In genomic region chr10:5289575-5289909, GRCm38 (mm10) we compare ENCODE assay signal across 8 mouse cellular contexts.
DNase-seq lines count a peak whose midpoint lies in the region; ATAC-seq and TF ChIP-seq lines count a peak whose summit lies in the region.

No protein-coding gene starts in this region.

- H3K4me2 ChIP-seq in forebrain, embryonic 15.5 days (replicated peaks) = no peak overlapping the region
- no peak overlapping the region for H3K4me2 ChIP-seq in forebrain, embryonic 14.5 days (ENCODE audit: low read length)
- H3K4me2 ChIP-seq in kidney, embryonic 16.5 days (replicated peaks; ENCODE audit: low read depth, low read length) = peak overlapping the region; percentile 44
- H3K4me2 ChIP-seq in embryonic facial prominence, embryonic 12.5 days (replicated peaks) = peak overlapping the region; percentile 43
- peak overlapping the region; percentile 42; the same call in 1 of the 2 replicates for H3K4me2 ChIP-seq in limb, embryonic 14.5 days (replicated peaks; ENCODE audit: low read depth, low read length, severe bottlenecking)
- no peak overlapping the region for H3K4me2 ChIP-seq in midbrain, embryonic 15.5 days

- ATAC-seq in forebrain, embryonic 15.5 days (replicated peaks) = peak; percentile 32; the same call in 1 of the 2 replicates
- no peak for ATAC-seq in forebrain, embryonic 14.5 days
- ATAC-seq in kidney, embryonic 16.5 days (ENCODE audit: low FRiP score, low TSS enrichment) = peak; percentile 62
- ATAC-seq in embryonic facial prominence, embryonic 12.5 days (ENCODE audit: insufficient number of reproducible peaks, insufficient read depth, low FRiP score, low TSS enrichment) = no peak
- ATAC-seq in limb, embryonic 14.5 days (ENCODE audit: low FRiP score, low read depth) = no peak
- ATAC-seq in midbrain, embryonic 15.5 days (replicated peaks) = no peak; the same call in 1 of the 2 replicates

- no peak overlapping the region for H3K27ac ChIP-seq in forebrain, embryonic 15.5 days (replicated peaks)
- H3K27ac ChIP-seq in forebrain, embryonic 14.5 days (ENCODE audit: low read depth, low read length) = no peak overlapping the region
- peak overlapping the region; percentile 72 for H3K27ac ChIP-seq in kidney, embryonic 16.5 days (ENCODE audit: low read length)
- H3K27ac ChIP-seq in embryonic facial prominence, embryonic 12.5 days = peak overlapping the region; percentile 89
- H3K27ac ChIP-seq in limb, embryonic 14.5 days (replicated peaks; ENCODE audit: low read depth, low read length) = peak overlapping the region; percentile 87
- no peak overlapping the region for H3K27ac ChIP-seq in midbrain, embryonic 15.5 days

- no peak overlapping the region for H3K9ac ChIP-seq in forebrain, embryonic 15.5 days (replicated peaks)
- no peak overlapping the region for H3K9ac ChIP-seq in forebrain, embryonic 14.5 days (ENCODE audit: low read length)
- H3K9ac ChIP-seq in kidney, embryonic 16.5 days (replicated peaks; ENCODE audit: low read length) = peak overlapping the region; percentile 55; the same call in 1 of the 2 replicates
- 0 out of 2 replicates have a peak overlapping the region, but pooled peaks have one; percentile 41 for H3K9ac ChIP-seq in embryonic facial prominence, embryonic 12.5 days
- peak overlapping the region; percentile 43 for H3K9ac ChIP-seq in limb, embryonic 14.5 days (ENCODE audit: low read depth, low read length, severe bottlenecking)
- H3K9ac ChIP-seq in midbrain, embryonic 15.5 days = no peak overlapping the region

- no peaks in the 10 kb centered on the region for H3K27me3 ChIP-seq in forebrain, embryonic 15.5 days
- H3K27me3 ChIP-seq in forebrain, embryonic 14.5 days (replicated peaks; ENCODE audit: control insufficient read depth, insufficient read depth, low read length) = no peaks in the 10 kb centered on the region
- H3K27me3 ChIP-seq in kidney, embryonic 16.5 days (ENCODE audit: insufficient read depth, low read length) = no peaks in the 10 kb centered on the region
- no peaks in the 10 kb centered on the region for H3K27me3 ChIP-seq in embryonic facial prominence, embryonic 12.5 days
- no peaks in the 10 kb centered on the region for H3K27me3 ChIP-seq in limb, embryonic 14.5 days (ENCODE audit: control insufficient read depth, insufficient read depth, low read length)
- no peaks in the 10 kb centered on the region for H3K27me3 ChIP-seq in midbrain, embryonic 15.5 days (replicated peaks)

- TF ChIP-seq POLR2A in limb, embryonic 14.5 days (IDR thresholded peaks at IDR 0.05; ENCODE audit: borderline replicate concordance, extremely low read depth, insufficient read depth, insufficient read length) = no peak

- no peaks in the 10 kb centered on the region for H3K9me3 ChIP-seq in forebrain, embryonic 15.5 days
- no peaks in the 10 kb centered on the region for H3K9me3 ChIP-seq in forebrain, embryonic 14.5 days (replicated peaks; ENCODE audit: control insufficient read depth, low read length)
- peaks cover 9% of the 10 kb centered on the region; the same call in 1 of the 2 replicates for H3K9me3 ChIP-seq in kidney, embryonic 16.5 days (ENCODE audit: low read length)
- no peaks in the 10 kb centered on the region for H3K9me3 ChIP-seq in embryonic facial prominence, embryonic 12.5 days
- H3K9me3 ChIP-seq in limb, embryonic 14.5 days (ENCODE audit: control insufficient read depth, low read length) = no peaks in the 10 kb centered on the region
- no peaks in the 10 kb centered on the region for H3K9me3 ChIP-seq in midbrain, embryonic 15.5 days

- H3K36me3 ChIP-seq in forebrain, embryonic 15.5 days = no peaks in the 10 kb centered on the region
- no peaks in the 10 kb centered on the region for H3K36me3 ChIP-seq in forebrain, embryonic 14.5 days (ENCODE audit: control insufficient read depth, insufficient read depth, low read length)
- no peaks in the 10 kb centered on the region for H3K36me3 ChIP-seq in kidney, embryonic 16.5 days (ENCODE audit: insufficient read depth, low read length)
- no peaks in the 10 kb centered on the region for H3K36me3 ChIP-seq in embryonic facial prominence, embryonic 12.5 days
- no peaks in the 10 kb centered on the region for H3K36me3 ChIP-seq in limb, embryonic 14.5 days (ENCODE audit: control insufficient read depth, insufficient read depth, low read length)
- no peaks in the 10 kb centered on the region for H3K36me3 ChIP-seq in midbrain, embryonic 15.5 days (replicated peaks)

- no peak overlapping the region for H3K4me3 ChIP-seq in forebrain, embryonic 15.5 days
- H3K4me3 ChIP-seq in forebrain, embryonic 14.5 days (ENCODE audit: low read depth, low read length) = no peak overlapping the region
- H3K4me3 ChIP-seq in kidney, embryonic 16.5 days (ENCODE audit: low read length) = peak overlapping the region; percentile 32; the same call in 1 of the 2 replicates
- H3K4me3 ChIP-seq in embryonic facial prominence, embryonic 12.5 days = peak overlapping the region; percentile 28
- no peak overlapping the region for H3K4me3 ChIP-seq in limb, embryonic 14.5 days (replicated peaks; ENCODE audit: low read length)
- H3K4me3 ChIP-seq in midbrain, embryonic 15.5 days = no peak overlapping the region

- DNase-seq in forebrain, embryonic 14.5 days (ENCODE audit: low spot score) = no peak
- DNase-seq in kidney, postnatal 4 days = no peak
- DNase-seq in limb, embryonic 14.5 days (ENCODE audit: low spot score) = no peak
- no peak for DNase-seq in left cerebral cortex, postnatal 4 days

- no peaks in the 10 kb centered on the region for H3K4me1 ChIP-seq in forebrain, embryonic 15.5 days
- H3K4me1 ChIP-seq in forebrain, embryonic 14.5 days (ENCODE audit: control insufficient read depth, insufficient read depth, low read length) = no peaks in the 10 kb centered on the region
- no peaks in the 10 kb centered on the region for H3K4me1 ChIP-seq in kidney, embryonic 16.5 days (ENCODE audit: insufficient read depth, low read length)
- H3K4me1 ChIP-seq in embryonic facial prominence, embryonic 12.5 days = peaks cover 9% of the 10 kb centered on the region
- peaks cover 11% of the 10 kb centered on the region; the same call in 1 of the 2 replicates for H3K4me1 ChIP-seq in limb, embryonic 14.5 days (ENCODE audit: control insufficient read depth, insufficient read depth, low read length)
- H3K4me1 ChIP-seq in midbrain, embryonic 15.5 days = no peaks in the 10 kb centered on the region

- intact Hi-C loops in left cerebral cortex, postnatal 4 days (cut with DNase I) = no loop called here

- WGBS in forebrain, embryonic 15.5 days = 91% methylated on average over 5 of the region's 5 CpGs
- WGBS in forebrain, embryonic 14.5 days = 88% methylated on average over 5 of the region's 5 CpGs
- WGBS in kidney, embryonic 16.5 days = 73% methylated on average over 5 of the region's 5 CpGs
- 58% methylated on average over 5 of the region's 5 CpGs for WGBS in embryonic facial prominence, embryonic 12.5 days
- WGBS in limb, embryonic 14.5 days = 52% methylated on average over 5 of the region's 5 CpGs
- 89% methylated on average over 5 of the region's 5 CpGs for WGBS in midbrain, embryonic 15.5 days

Comparison
In these comparisons a context has a peak if more than half of its experiments do, and no peak if none do; other contexts are left out.
1. ATAC-seq: peak in forebrain, embryonic 15.5 days (single experiment) and kidney, embryonic 16.5 days (single experiment); none in forebrain, embryonic 14.5 days (single experiment), embryonic facial prominence, embryonic 12.5 days (single experiment), limb, embryonic 14.5 days (single experiment) and midbrain, embryonic 15.5 days (single experiment).
2. H3K27ac ChIP-seq: peak in kidney, embryonic 16.5 days (single experiment), embryonic facial prominence, embryonic 12.5 days (single experiment) and limb, embryonic 14.5 days (single experiment); none in forebrain, embryonic 15.5 days (single experiment), forebrain, embryonic 14.5 days (single experiment) and midbrain, embryonic 15.5 days (single experiment).
3. H3K4me2 ChIP-seq: peak in kidney, embryonic 16.5 days (single experiment), embryonic facial prominence, embryonic 12.5 days (single experiment) and limb, embryonic 14.5 days (single experiment); none in forebrain, embryonic 15.5 days (single experiment), forebrain, embryonic 14.5 days (single experiment) and midbrain, embryonic 15.5 days (single experiment).
4. H3K4me3 ChIP-seq: peak in kidney, embryonic 16.5 days (single experiment) and embryonic facial prominence, embryonic 12.5 days (single experiment); none in forebrain, embryonic 15.5 days (single experiment), forebrain, embryonic 14.5 days (single experiment), limb, embryonic 14.5 days (single experiment) and midbrain, embryonic 15.5 days (single experiment).
5. H3K9ac ChIP-seq: peak in kidney, embryonic 16.5 days (single experiment), embryonic facial prominence, embryonic 12.5 days (single experiment) and limb, embryonic 14.5 days (single experiment); none in forebrain, embryonic 15.5 days (single experiment), forebrain, embryonic 14.5 days (single experiment) and midbrain, embryonic 15.5 days (single experiment).